Mouse (Mus musculus): ENCODE data around the gene Pllp.
A peak's percentile ranks its signal among the peaks of the same experiment; 100 is the strongest.

The Pllp gene

DNA sequence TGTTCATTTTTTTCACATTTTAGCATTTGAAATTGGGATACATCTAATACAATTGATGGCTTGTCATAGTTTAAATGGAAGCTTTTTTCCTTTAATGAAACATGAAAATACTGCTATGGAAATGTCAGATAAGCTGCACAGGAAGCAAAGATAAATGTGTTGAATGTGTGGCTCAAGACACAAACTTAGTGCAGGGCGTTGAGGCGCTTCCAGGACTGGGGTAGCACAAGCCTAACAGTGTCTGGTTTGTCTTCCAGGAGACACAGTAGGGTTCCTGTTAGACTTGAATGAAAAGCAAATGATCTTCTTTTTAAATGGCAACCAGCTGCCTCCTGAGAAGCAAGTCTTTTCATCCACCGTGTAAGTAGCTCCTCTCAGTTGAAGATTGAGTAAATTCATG is 46.6 kb downstream of the Pllp start:
- no peak for DNase-seq (ENCODE audit: low read depth, low spot score)

DNA sequence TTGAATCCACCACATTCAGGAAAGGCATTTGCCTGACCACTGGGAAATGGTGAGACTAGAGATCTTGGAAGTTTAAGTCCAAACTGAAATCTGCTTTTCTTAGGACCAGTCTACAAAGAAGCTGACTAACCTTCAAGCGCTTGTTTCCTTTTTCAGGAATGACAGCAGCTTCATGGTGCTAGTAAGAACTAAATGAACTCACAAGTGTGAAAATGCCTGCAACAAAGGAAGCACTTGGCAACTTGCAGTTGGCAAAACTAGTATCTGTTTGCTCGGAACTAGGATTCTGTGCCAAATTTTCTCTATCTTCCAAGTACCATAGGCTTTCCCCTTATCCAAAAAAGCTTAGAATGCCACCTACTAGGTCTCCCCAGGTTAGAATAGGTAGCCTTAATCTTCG is 49.9 kb downstream of the Pllp start:
- DNase-seq (ENCODE audit: low read depth, low spot score) = no peak

- no peak for DNase-seq (ENCODE audit: low read depth, low spot score)
Measured at GRCm38 (mm10) chr8:94645202-94645601, 50.9 kb downstream of the Pllp start.

DNA sequence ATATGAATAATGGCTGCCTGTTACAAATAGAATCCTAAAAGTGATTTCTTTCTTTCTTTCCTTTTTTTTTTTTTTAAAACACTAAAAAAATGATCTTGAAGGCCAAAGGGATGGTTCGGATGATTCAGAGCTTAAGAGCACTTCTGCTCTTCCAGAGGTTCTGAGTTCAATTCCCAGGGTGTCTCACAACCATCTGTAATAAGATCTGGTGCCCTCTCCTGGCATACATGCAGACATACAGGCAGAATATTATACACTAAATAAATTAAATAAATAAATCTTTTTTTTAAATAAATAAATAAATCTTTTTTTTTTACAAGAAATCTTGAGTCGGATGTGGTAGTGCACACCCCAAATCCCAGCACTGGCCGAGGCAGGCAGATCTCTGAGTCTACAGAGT is 54.1 kb downstream of the Pllp start:
- DNase-seq (ENCODE audit: low read depth, low spot score) = peak; percentile 24

GRCm38 (mm10) chr8:94641183-94641582 is 54.9 kb downstream of the Pllp start:
- no peak for DNase-seq (ENCODE audit: low read depth, low spot score)

DNA sequence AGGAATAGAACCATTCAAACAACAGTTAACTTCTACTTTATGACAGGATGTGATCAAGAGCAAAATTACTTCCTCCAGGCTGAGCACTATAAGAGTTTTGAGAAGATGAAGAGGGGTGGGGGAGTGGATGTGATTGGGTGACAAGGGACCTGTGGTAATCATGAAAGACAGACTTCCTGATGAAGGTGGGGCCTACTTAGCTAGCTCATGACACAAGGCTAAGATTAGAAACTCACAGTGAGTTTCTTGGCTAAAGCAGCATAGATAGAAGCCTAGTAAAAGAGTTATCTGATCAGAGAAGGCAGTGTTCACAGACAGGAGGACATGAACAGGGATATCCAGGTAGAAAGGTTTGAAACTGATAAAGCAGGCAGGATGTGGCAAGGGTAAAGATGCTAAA is 61.9 kb downstream of the Pllp start:
- DNase-seq (ENCODE audit: low read depth, low spot score) = peak; percentile 84

- DNase-seq (ENCODE audit: low read depth, low spot score) = peak; percentile 54
Measured at GRCm38 (mm10) chr8:94633564-94634194, 62.4 kb downstream of the Pllp start.

Measured in CD4-positive, CD25-positive, alpha-beta regulatory T cell, adult 2 months (primary cell).